Mouse (Mus musculus) embryo, embryonic 10 days (tissue): Measurements from ENCODE around the gene Lrrn2.

Experiments used
- DNase-seq: peaks from one replicate; pipeline ENCODE4 v3.0.0-alpha.2; 2015; ENCODE audit warnings: low spot score

Lrrn2 gene

DNA sequence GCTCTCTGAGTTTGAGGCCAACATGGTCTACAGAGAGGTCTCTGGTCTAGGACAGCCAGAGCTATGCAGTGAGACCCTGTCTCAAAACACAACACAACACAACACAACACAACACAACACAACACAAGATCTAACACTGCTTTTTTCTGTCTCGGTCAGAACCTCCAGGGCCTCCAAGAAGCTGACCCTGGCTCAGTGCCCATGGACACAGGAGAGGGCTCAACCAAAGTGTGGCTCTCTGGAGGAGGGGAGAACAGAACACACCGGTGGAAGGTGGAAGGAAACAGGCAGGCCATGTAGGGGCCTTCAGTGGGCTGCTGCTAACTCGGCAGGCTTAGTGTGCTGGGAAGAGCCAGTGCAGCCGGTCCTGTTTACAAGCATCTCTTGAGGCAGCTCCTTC is 5.6 kb downstream of the Lrrn2 start:
- DNase-seq, result no peak

DNA sequence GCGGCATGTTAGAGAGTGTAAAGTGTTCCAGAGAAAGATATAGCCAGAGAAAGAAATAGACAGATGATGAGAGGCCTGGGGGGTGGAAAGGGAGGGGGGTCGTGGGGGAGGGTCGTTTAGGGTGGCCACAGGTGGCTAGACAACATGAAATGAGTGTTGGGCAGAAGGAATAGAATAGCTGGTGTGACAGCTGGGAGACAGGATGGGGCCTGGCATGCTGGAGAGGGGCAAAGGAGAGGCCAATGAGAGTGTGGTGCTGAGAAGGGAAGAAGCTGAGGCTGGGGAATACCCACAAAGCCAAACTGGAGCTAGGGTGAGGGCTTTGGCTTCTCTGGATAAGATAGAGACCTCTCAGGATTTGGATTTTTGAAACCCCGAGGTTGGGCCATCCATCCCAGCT is 6.6 kb downstream of the Lrrn2 start:
- DNase-seq, result no peak

DNA sequence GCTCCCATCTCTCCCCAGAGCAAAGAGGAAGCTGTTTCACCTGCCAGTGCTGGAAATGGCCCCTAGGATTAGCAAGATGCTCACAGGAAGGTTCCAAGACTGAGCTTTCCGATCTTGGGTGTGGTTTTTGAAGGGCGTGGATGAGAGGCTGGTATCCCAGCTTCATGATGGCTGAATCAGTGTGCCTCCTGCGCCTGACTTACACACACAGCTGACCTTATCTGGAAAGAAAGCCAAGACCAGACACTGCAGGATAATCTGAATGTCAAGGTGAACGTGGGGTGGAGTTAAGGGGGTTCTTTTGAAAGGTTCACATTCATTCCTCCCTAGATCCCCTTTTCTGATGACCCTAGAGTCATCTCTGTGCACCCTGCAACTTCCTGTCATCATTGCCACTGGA is 8.7 kb downstream of the Lrrn2 start:
- no peak for DNase-seq

DNA sequence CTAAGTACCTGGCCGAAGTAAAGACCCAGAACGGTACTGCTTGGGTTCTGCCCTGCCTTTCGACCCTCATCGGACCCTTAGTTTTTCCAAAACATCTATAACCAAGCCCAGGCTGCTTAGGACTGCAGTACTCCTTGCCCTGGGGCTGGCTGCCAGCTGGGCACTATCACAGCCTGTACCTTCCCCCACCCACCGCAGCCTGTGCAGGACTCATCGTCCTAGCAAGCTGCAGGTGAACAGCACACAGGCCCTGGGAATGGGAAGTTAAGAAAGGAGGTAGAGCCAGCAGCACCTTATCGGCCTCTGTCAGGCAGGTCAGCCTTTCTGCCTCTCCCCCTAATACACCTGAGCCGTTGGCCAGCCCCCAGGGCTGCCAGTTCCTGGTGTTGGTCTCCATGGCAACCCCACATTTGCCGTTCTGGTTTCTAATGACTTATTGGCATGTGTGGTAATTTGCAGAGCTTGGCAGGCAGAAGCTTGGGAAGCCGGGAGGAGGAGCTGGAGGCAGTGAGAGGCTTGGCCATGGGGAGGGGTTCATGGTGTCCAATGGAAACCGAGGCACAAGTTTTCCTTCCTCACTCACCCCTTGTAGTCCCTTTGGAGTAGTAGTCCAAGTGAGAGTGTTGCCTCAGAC is 10.2 kb downstream of the Lrrn2 start:
- no peak for DNase-seq

DNA sequence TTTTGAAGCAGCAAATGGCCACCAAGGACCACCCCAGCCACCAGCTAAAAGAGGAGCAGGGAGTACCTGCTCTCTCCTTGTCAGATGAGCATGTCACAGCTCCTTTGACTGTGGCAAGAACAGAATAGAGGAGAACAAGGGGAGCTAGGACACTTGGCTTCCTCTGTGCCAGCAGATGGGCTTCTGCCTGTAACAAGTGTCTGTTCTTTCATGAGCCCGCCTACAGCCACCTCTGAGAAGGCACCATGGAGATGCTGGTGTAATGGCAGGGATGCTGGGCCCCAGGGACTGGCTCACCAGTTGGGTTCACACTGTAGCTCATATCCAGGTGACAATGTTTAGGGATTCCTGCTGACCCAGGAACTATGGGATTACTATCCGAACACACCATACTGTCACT is 12.0 kb downstream of the Lrrn2 start:
- DNase-seq, result no peak

DNA sequence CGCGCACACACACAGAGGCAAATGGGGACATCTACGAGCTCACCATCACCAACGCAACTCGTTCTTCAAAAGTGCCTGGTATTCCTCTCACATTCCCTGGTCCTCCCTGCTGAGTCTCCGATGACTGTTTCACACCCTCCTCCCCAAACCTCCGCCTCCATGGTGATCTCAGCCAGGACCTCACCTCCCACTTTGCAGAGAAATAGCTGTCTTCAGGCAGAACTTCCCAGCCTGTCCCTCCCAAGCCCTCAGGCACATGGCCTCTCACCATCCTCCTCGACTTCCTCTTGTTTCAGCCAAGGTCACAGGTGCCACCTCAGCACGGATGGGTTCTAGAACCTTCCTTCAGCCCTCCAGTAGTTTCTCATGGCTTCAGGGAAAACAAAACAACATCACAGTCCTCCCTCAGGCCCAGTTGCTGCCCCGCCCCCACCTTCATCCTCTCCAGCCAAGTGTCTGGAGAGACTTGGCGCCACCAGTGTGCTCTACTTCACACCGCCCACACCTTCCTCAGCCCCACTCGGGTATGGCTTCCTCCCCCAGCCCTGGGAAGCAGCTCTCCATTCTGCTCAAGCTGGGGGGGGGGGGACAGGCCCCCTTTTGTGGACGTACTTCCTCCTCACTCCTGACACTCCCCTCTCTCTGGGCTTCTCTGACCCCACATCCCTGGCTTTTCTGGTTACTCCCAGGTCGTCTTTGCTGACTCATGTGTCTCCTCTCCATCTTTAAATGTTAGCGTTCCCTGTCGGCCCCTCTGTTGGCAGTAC is 13.4 kb downstream of the Lrrn2 start:
- no peak for DNase-seq

DNA sequence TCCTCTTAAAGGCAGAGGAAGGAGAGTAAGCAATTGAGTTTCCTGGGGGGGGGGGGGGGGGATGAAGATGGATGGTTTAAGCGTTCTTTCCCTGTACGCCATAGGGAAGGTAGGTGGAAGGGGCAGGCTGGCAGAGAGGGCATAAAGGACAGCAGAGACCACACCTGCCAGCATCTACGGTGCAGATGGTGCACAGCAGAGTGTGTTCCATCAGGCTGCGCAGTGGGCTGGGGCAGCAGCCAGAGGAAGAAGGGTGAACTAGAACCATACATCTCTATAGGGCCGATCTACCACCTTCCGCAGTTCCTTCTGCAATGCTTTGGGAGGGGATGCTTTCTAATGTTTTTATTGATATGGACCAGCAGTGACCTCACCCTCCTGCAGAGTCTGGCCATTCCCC is 19.0 kb downstream of the Lrrn2 start:
- no peak for DNase-seq

DNA sequence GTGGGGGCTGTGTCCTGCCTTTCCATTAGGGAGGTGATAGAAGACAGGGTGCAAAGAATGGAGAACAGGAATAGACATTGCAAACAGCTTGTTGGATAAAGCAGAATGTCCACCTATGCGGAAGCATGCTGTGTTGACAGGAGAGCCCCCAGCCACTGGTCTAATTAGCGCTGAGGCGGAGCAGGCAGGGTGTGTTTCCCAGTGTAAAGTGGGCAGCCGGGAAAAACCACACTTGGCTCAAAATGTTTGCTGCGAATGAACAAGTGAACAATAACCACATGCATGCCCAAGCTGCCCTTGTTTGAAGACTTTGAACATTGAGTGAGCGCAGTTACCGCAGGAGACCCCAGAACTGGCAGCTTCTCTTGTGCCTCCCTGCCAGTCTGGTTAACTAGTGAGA is 19.6 kb downstream of the Lrrn2 start:
- DNase-seq, result no peak

DNA sequence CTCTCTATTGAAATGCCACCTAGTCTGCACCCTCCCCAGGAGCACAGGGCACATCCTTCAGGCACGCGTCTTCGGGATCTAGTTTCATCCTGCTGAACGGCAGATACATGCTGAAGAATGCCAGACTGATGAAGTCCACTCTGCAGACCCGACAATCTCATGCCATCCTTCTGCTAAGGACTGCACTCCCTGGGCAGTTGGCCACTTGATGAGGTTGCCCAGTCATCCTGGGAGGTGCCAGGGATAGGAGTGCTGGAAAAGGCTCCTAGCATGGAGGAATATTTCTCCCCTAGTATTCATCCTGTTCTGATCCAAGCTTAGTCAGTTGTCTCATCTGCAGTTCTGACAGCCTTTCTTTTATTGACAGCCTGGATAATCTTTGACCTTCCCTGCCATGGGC is 20.9 kb downstream of the Lrrn2 start:
- DNase-seq, result no peak

DNA sequence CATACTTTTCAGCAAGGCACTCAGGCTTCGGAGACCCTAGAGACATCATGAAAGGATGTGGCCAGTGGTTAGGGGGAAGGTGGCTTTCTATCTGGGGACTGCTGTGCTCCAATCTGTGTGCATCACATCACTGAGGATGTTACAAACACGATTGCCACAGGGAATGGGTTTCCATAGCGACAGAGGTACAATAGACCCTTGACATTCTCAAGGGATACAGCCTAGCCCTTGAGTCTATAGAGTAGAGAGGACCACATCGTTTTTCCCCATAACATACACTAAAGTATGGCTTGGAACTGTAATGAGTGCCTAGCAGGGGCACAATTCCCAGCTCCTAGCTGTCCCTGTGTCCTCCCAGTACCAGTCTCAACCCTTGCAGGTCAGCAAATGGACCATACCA is 23.4 kb downstream of the Lrrn2 start:
- no peak for DNase-seq

DNA sequence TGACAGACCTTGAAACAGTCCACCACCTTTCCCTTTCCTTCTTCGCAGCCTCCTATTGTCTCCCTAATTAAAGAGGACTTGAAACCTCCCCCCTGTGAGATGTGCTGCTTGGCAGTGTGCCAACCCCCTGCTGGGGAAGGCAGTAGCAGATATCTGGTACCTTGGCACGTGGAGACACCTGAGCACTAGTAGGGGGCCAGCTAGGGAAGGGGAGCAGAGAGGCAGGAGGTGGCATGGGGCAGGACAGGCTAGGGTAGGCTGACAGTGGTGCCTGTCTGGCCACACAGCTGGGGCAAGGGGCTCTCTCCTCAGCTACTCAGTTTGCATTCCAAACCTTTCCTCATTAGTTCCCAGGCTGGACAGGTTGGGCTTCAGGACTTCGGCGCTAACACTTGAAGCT is 29.0 kb downstream of the Lrrn2 start:
- no peak for DNase-seq

DNA sequence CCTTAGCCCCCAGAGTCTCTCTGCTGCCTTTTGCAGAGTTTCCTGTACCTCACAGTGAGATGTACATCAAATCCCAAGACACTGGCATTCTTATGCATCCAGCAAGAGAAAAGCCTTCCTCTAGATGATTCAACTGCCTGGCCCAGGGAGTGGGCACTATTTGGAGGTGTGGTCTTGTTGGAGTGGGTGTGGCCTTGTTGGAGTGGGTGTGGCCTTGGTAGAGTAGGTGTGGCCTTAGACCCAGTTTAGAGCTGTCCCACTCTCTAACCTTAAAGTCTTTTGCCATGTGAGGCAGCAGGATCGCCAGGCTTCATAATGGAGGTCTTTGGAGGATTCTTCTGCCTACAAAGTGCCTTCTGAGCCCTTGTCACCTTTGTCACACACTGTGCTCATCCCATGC is 29.9 kb downstream of the Lrrn2 start:
- no peak for DNase-seq

DNA sequence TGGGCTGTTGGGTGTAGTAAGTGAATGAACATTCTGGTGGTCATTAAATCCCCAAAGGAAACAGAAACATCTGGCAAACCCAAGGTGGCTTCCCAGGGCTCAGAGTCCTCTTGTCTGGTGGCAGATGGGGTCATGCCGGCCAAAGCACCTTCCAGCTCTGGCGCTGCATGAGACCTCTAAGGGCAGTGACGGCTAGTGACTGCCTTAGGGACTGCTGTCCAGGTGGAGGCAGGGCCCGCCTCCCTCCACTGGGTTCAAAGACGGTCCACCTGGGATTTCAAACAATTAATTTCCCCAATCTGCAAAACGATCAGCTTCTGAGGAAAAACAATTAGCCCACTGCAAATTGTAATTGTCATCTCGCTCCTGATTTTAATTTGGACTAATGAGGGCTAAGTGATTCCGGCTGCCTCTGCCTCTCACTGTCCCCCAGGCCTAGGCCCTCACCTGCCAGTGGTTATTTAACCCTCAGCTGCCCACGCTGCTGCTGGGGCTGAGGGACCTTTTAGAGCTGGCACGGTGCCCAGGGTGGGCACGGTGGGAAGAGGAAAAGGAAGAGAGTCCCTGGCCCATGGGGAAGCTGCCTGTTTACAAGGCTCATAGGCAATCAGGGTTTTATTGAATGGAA is 30.5 kb downstream of the Lrrn2 start:
- DNase-seq, result no peak

DNA sequence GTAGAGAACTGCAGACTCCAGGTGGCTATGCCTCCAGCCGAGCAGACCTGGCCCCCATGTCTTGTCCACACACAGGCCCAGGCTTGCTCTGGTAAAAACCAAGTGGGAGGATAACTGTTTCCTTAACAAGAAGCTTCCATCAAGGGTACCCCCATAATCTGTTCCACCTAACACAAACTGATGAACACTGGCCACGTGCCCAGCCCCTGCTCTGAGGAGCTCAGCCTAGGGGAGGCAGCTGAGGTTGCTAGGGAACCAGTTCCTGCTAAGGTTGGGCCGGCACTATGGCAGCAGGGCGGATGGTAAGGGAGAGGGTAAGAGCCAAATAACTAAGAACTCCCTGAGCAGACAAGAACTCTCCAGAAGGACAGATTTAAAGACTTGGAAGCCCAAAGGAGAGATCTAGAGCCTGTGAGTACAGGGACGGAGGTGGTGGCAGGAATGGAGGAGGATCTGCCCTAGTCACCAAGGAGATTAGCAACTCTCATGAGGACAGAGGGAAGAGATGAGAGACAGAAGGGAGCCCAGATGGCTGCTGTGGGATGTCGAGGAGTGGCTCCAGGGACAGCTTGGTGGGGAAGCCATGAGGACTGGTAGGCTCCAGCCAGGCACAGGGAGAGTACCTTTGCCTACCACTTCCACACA is 35.9 kb downstream of the Lrrn2 start:
- no peak for DNase-seq

DNA sequence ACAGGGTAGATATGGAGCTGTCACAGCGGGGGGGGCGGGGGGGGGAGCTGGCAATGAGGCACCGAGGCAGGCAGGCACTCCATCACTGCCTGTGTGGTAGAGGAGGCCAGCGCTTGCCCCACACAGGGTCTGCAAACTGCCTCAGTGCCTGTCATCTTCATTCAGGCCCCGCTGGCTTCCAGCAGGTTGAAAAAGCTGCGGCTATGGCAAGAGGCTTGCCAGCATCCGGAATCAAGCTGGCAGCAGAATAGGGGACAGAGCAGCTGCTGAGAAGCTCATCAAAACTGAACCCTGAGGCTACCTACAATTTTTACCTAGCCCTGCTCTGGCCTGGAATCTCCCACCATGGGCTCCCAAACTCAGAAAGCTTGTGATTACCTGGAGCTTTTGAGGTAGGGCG is 37.5 kb downstream of the Lrrn2 start:
- DNase-seq, result no peak

DNA sequence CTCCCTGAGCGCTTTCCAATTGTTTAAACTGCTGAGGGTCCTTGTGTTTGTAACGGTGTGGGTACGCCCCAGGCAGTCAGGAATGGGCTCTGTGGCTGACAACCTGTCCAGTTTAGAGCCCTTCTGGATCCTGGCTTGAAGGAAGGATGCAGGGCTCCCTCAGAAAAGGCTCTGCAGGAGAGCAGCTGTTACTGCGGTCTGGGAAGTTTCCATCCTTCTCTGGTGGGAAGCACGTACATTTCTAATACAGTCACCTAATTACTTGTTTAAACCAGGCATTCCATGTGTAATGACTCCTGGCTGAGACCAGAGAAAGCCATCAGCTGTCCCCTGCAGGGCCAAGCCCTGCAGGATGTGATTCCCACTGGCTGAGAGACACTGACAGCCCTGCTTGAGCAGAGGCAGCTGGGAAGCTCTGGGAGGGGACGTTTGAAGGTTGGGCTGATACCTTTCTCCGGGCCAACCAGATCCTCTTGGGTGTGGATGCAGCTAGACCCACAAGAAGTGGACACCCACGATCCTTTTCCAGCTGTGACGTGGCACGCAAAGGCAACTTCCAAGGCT is 38.1 kb downstream of the Lrrn2 start:
- DNase-seq, result no peak

DNA sequence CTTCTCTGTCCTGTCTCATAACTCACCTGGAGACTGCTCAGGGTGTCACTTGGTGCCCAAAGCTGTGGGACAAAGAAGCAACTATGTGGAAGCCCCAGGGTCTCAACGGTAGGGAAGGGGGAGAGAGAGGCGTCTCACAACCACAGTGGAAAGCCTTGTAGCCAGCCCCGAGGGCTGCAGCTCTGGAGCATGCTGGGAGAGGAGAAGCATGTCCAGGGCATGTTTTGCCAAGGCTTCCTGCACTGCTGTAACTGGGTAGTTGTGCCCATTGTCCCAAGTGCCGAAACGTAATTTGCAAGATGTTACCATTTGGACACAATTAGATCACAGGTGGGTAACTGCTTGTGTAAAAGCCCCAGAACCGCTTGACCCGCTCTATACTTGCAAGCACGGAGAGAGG is 39.2 kb downstream of the Lrrn2 start:
- DNase-seq, result no peak

DNA sequence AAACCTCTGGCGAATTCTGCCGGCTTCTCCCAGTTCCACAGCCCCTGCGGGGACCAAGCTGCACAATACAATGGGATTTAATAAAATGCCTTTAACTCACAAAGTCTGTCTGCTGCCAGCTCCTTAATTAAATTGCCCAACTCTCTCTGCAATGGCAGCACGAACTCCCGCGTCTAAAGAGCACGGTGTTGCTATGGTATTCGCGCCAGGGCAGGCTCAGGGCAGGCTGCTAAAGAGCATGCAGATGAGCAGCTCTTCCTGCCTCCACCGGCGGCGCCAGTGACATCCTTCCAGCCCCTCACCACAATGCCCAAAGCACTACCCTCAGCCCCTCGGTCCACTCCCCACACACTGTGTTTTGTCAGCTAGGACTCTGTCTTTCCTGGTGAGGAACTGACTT is 41.0 kb downstream of the Lrrn2 start:
- DNase-seq, result peak; percentile 73

DNA sequence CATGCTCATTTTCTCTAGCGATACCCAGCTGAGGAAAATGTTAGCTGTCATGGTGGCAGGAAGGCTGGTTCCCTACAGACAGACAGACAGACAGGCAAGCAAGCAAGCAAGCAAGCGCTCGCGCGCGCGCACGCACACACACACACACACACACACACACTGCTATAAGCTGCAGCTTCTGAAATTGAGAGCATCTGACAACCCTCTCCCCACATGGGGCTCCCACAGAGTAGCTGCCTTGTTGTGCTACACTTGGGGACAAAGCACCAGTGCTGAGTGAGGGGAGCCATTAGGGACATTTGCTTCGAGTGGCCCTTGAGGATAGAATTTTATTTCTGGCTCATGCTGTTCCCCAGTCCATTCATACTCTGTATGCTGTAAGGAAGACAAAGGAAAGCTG is 42.2 kb downstream of the Lrrn2 start:
- DNase-seq, result no peak

DNA sequence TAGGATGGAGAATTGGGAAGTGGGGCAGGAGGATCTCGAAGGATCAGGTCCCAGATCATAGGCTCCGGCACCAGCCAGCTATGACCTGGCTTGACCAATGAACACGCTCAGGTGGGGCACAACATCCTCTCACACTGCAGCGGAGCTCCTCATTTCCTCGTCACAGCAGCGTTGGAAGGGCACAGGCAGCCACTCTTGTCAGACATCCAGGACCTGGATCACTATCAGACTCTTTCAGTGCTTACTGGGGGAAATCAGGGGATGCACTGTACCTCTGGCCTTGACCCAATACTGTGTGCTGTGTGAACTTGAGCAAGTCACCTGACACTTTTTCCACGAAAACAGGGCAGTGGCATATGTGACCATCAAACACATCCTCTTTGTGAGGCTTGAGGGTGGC is 45.2 kb downstream of the Lrrn2 start:
- DNase-seq, result no peak

DNA sequence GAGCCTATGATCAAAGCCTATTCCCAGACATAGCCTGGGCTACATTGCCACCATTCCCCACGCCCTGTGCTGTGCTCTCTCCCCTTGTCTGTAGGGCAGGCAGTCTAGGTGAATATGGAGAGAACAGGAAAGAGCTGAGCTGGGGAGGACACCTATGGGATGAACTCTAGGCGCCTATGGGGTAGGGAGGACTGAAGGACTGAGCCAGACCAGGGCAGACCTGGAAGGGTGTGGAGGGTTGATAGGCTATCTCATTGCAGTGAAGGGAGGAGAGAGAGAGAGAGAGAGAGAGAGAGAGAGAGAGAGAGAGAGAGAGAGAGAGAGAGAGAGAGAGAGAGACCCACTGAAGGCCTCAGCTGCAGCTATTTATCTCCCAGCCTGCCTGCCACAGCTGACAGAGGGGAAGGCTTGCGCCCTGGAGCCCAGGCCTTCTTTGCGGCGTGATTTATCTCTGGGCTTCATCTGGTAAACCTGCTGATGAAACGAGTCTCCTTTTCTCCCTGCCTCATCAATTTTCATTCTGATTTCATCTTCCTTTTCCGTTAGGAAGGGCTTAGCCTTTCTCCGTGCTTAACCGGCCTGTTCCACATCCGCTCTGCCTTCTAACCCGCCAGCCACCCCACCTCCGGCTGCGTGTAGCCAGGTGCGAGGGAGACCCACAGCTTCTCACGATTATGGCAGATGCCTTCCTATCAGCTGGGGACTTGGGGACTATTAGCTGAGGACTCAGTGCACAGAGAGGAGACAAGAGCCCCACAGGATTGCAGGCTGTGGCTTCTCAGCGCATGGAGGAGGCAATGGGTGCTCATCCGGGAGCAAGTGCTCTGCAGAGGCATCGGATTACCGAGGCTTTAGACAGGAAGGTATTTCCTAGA is 48.2 kb downstream of the Lrrn2 start:
- DNase-seq, result no peak

DNA sequence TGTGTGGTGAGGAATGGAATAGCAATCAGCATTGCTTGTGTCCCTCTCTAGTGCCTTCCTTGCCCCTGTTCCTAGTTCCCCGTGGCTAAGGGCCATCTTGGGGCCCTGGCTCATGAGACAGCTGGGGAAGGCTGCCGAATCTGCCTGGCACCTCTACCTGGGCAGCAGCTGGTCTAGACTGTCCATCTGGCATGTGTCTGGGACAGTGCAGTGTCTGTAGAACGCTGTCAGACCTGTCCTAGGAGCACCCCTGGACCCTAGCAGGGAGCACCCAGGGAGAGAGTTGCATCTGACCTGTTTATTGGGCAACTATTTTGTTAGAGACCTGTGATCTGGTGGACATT is 48.8 kb downstream of the Lrrn2 start:
- no peak for DNase-seq
